ENCODE assay signal across 25 mouse cellular contexts in the genomic region with DNA sequence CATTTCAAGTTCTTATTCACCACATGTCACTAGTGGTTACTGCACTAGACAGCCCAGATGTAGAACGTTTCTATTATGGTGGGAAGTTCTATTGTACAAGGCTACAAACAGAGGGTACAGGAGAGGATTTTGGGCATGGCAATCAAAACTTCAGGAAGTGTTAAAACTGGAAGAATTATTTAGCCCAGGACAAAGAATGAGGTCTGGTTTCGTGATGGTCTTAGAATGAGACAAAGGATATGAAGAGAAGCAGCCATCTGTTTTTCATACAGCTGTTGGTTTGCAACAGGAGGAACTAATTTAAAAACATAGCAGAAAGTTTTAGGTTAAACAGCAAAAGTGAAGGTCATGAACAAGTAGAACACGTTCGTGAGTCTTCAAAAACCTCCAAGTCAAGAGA.
DNase-seq lines count a peak whose midpoint lies in the region; ATAC-seq and TF ChIP-seq lines count a peak whose summit lies in the region.
"Had no signal": no experiment of that assay in that cellular context is flagged by ENCODE, and none has a peak within 500 bp of the region (broad histone marks: within the 10 kb centered on the region; RNA-seq: fewer than 3 reads in every experiment).

No protein-coding gene starts in this region.

- H3K36me3 ChIP-seq in limb, embryonic 11.5 days (ENCODE audit: control insufficient read depth, insufficient read depth, low read length): no peaks in the 10 kb centered on the region
- H3K36me3 ChIP-seq in limb, embryonic 10.5 days: no peaks in the 10 kb centered on the region
- no peaks in the 10 kb centered on the region for H3K36me3 ChIP-seq in embryonic facial prominence, embryonic 13.5 days
- H3K36me3 ChIP-seq in midbrain, embryonic 13.5 days: no peaks in the 10 kb centered on the region
- no peaks in the 10 kb centered on the region for H3K36me3 ChIP-seq in kidney, adult 2 months (ENCODE audit: control insufficient read depth, insufficient read depth, low read length)
- H3K36me3 ChIP-seq: embryonic facial prominence, embryonic 15.5 days; forebrain, embryonic 12.5 days; forebrain, embryonic 15.5 days; hindbrain, embryonic 12.5 days; hindbrain, embryonic 15.5 days; intestine, embryonic 15.5 days had no signal

- H3K9me3 ChIP-seq in limb, embryonic 11.5 days (ENCODE audit: control insufficient read depth, low read length): no peaks in the 10 kb centered on the region
- no peaks in the 10 kb centered on the region for H3K9me3 ChIP-seq in limb, embryonic 10.5 days (replicated peaks)
- H3K9me3 ChIP-seq in embryonic facial prominence, embryonic 13.5 days: no peaks in the 10 kb centered on the region
- H3K9me3 ChIP-seq in midbrain, embryonic 13.5 days: no peaks in the 10 kb centered on the region
- H3K9me3 ChIP-seq: embryonic facial prominence, embryonic 15.5 days; forebrain, embryonic 12.5 days; forebrain, embryonic 15.5 days; hindbrain, embryonic 12.5 days; hindbrain, embryonic 15.5 days; intestine, embryonic 15.5 days had no signal

- intact Hi-C loops in left cerebral cortex, postnatal 4 days (cut with DNase I): no loop called here

- TF ChIP-seq CTCF in kidney, adult 2 months (conservative IDR thresholded peaks at IDR 0.05; ENCODE audit: insufficient read depth, insufficient read length, low read depth, low read length): no peak

- no peaks in the 10 kb centered on the region for H3K4me1 ChIP-seq in limb, embryonic 11.5 days (ENCODE audit: control insufficient read depth, insufficient read depth, low read length)
- peaks cover 4% of the 10 kb centered on the region; the same call in 1 of the 2 replicates for H3K4me1 ChIP-seq in limb, embryonic 10.5 days
- H3K4me1 ChIP-seq in embryonic facial prominence, embryonic 13.5 days: no peaks in the 10 kb centered on the region
- no peaks in the 10 kb centered on the region for H3K4me1 ChIP-seq in midbrain, embryonic 13.5 days (replicated peaks)
- H3K4me1 ChIP-seq in kidney, adult 2 months (ENCODE audit: control insufficient read depth, insufficient read depth, low read length): no peaks in the 10 kb centered on the region
- H3K4me1 ChIP-seq: embryonic facial prominence, embryonic 15.5 days; forebrain, embryonic 12.5 days; forebrain, embryonic 15.5 days; hindbrain, embryonic 12.5 days; hindbrain, embryonic 15.5 days; intestine, embryonic 15.5 days had no signal

- H3K4me3 ChIP-seq in limb, embryonic 11.5 days (ENCODE audit: low read depth, low read length): no peak overlapping the region
- no peak overlapping the region for H3K4me3 ChIP-seq in limb, embryonic 10.5 days
- no peak overlapping the region for H3K4me3 ChIP-seq in embryonic facial prominence, embryonic 13.5 days
- H3K4me3 ChIP-seq in midbrain, embryonic 13.5 days (replicated peaks): no peak overlapping the region
- H3K4me3 ChIP-seq in kidney, adult 2 months (ENCODE audit: insufficient read depth, low read depth, low read length): no peak overlapping the region
- H3K4me3 ChIP-seq: embryonic facial prominence, embryonic 15.5 days; erythroblast, embryonic 14.5 days; forebrain, embryonic 12.5 days; forebrain, embryonic 15.5 days; hindbrain, embryonic 12.5 days; hindbrain, embryonic 15.5 days; intestine, embryonic 15.5 days had no signal

- no peak overlapping the region for H3K4me2 ChIP-seq in limb, embryonic 11.5 days (ENCODE audit: low read depth, severe bottlenecking)
- no peak overlapping the region for H3K4me2 ChIP-seq in embryonic facial prominence, embryonic 13.5 days
- H3K4me2 ChIP-seq in midbrain, embryonic 13.5 days (replicated peaks): no peak overlapping the region
- H3K4me2 ChIP-seq: embryonic facial prominence, embryonic 15.5 days; forebrain, embryonic 12.5 days; forebrain, embryonic 15.5 days; heart, embryonic 11.5 days; hindbrain, embryonic 12.5 days; hindbrain, embryonic 15.5 days; intestine, embryonic 15.5 days had no signal

- no peak for TF ChIP-seq POLR2A in kidney, adult 2 months (IDR thresholded peaks at IDR 0.05; ENCODE audit: low read depth, low read length)

- H3K27me3 ChIP-seq in limb, embryonic 11.5 days (ENCODE audit: control insufficient read depth, insufficient read depth, low read length): no peaks in the 10 kb centered on the region
- no peaks in the 10 kb centered on the region for H3K27me3 ChIP-seq in limb, embryonic 10.5 days (ENCODE audit: low read depth, poor library complexity, severe bottlenecking)
- no peaks in the 10 kb centered on the region for H3K27me3 ChIP-seq in embryonic facial prominence, embryonic 13.5 days
- no peaks in the 10 kb centered on the region for H3K27me3 ChIP-seq in midbrain, embryonic 13.5 days
- no peaks in the 10 kb centered on the region for H3K27me3 ChIP-seq in kidney, adult 2 months (replicated peaks; ENCODE audit: control insufficient read depth, insufficient read depth, low read length)
- H3K27me3 ChIP-seq: embryonic facial prominence, embryonic 15.5 days; forebrain, embryonic 12.5 days; forebrain, embryonic 15.5 days; hindbrain, embryonic 12.5 days; hindbrain, embryonic 15.5 days; intestine, embryonic 15.5 days had no signal

- H3K27ac ChIP-seq in limb, embryonic 11.5 days (replicated peaks; ENCODE audit: low read depth, low read length): no peak overlapping the region
- H3K27ac ChIP-seq in limb, embryonic 10.5 days: no peak overlapping the region
- H3K27ac ChIP-seq in embryonic facial prominence, embryonic 13.5 days: no peak overlapping the region
- H3K27ac ChIP-seq in midbrain, embryonic 13.5 days: no peak overlapping the region
- no peak overlapping the region for H3K27ac ChIP-seq in kidney, adult 2 months (ENCODE audit: insufficient read depth, low read depth, low read length)
- H3K27ac ChIP-seq: embryonic facial prominence, embryonic 15.5 days; forebrain, embryonic 12.5 days; forebrain, embryonic 15.5 days; hindbrain, embryonic 12.5 days; hindbrain, embryonic 15.5 days; intestine, embryonic 15.5 days had no signal

- no peak overlapping the region for H3K9ac ChIP-seq in limb, embryonic 11.5 days (ENCODE audit: low read length)
- H3K9ac ChIP-seq in embryonic facial prominence, embryonic 13.5 days: no peak overlapping the region
- H3K9ac ChIP-seq in midbrain, embryonic 13.5 days (replicated peaks): no peak overlapping the region
- H3K9ac ChIP-seq: embryonic facial prominence, embryonic 15.5 days; forebrain, embryonic 12.5 days; forebrain, embryonic 15.5 days; hindbrain, embryonic 12.5 days; hindbrain, embryonic 15.5 days; intestine, embryonic 15.5 days had no signal

- 14% methylated on average over 4 of the region's 4 CpGs for WGBS in limb, embryonic 11.5 days
- WGBS in limb, embryonic 10.5 days: 20% methylated on average over 4 of the region's 4 CpGs
- 23% methylated on average over 4 of the region's 4 CpGs for WGBS in embryonic facial prominence, embryonic 13.5 days
- WGBS in midbrain, embryonic 13.5 days: 64% methylated on average over 4 of the region's 4 CpGs
- 61% methylated on average over 4 of the region's 4 CpGs for WGBS in kidney, adult 2 months

- 0 out of 2 replicates have a peak, but pooled peaks have one; percentile 57 for ATAC-seq in limb, embryonic 11.5 days (ENCODE audit: insufficient number of reproducible peaks, low FRiP score, low TSS enrichment, low read depth)
- peak; percentile 43; the same call in 1 of the 2 replicates for ATAC-seq in embryonic facial prominence, embryonic 13.5 days (ENCODE audit: insufficient number of reproducible peaks, insufficient read depth, low FRiP score, low TSS enrichment, low read depth)
- ATAC-seq in midbrain, embryonic 13.5 days: no peak
- ATAC-seq: CD4-positive, CD25-positive, alpha-beta regulatory T cell, adult 4 months; forebrain, embryonic 15.5 days; intestine, embryonic 15.5 days had no signal

- DNase-seq in limb, embryonic 11.5 days (ENCODE audit: low spot score): no peak
- no peak for DNase-seq in limb, embryonic 10.5 days (ENCODE audit: low spot score)
- DNase-seq in hindlimb bud, embryonic 11.5 days (ENCODE audit: extremely low spot score, low read depth, low spot score): peak; percentile 18
- no peak for DNase-seq in kidney, adult 2 months
- DNase-seq in left cerebral cortex, postnatal 4 days: no peak
- DNase-seq: adrenal gland, adult 2 months; adrenal gland, postnatal 14 days; cerebellum, adult 11 months; cerebellum, adult 2 months; cerebellum, postnatal 10 days; cerebellum, postnatal 36 days; gastrocnemius, postnatal 10 days; gastrocnemius, postnatal 36 days; kidney, adult 11 months had no signal
